In the genomic region with DNA sequence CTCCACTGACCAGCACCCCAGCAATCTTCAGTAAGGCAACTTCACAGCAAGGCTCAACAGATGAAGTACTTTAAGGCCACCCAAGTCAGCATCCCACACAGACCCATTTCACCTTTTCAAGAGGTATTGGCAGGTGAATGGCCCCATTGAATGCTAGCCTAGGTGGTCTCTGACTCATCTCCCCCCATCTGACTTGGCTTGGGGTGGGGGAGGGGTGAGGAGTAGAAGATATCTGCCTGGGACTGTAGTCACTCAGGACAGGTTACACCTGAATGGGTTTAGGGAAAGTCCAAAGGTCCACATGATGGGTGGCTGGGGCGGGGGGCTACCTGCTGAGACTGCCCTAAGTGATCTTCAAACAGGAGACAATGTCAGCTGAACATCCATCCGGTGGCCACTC, we compare ENCODE assay signal across 26 mouse cellular contexts.
"Had no signal": no experiment of that assay in that cellular context is flagged by ENCODE, and none has a peak within 500 bp of the region (broad histone marks: within the 10 kb centered on the region; RNA-seq: fewer than 3 reads in every experiment).

No protein-coding gene starts in this region.

- H3K4me1 ChIP-seq: limb, embryonic 15.5 days; liver, embryonic 12.5 days; liver, embryonic 15.5 days; lung, embryonic 15.5 days; megakaryocyte, embryonic 14.5 days; midbrain, embryonic 15.5 days had no signal

- H3K9me3 ChIP-seq: limb, embryonic 15.5 days; liver, embryonic 12.5 days; liver, embryonic 13.5 days; liver, embryonic 15.5 days; lung, embryonic 15.5 days; neural tube, embryonic 12.5 days; neural tube, embryonic 13.5 days had no signal

- H3K36me3 ChIP-seq: limb, embryonic 12.5 days; limb, embryonic 13.5 days; limb, embryonic 15.5 days; liver, embryonic 12.5 days; liver, embryonic 13.5 days; liver, embryonic 15.5 days; lung, embryonic 15.5 days; midbrain, embryonic 10.5 days; midbrain, embryonic 12.5 days; midbrain, embryonic 13.5 days; midbrain, embryonic 15.5 days; neural tube, embryonic 12.5 days; neural tube, embryonic 13.5 days had no signal

- H3K4me3 ChIP-seq: limb, embryonic 12.5 days; limb, embryonic 13.5 days; limb, embryonic 15.5 days; liver, embryonic 12.5 days; liver, embryonic 13.5 days; liver, embryonic 15.5 days; lung, embryonic 15.5 days; megakaryocyte, embryonic 14.5 days; midbrain, embryonic 10.5 days; midbrain, embryonic 12.5 days; midbrain, embryonic 13.5 days; midbrain, embryonic 15.5 days; myocyte; neural tube, embryonic 12.5 days; neural tube, embryonic 13.5 days had no signal

- H3K27ac ChIP-seq: limb, embryonic 12.5 days; limb, embryonic 13.5 days; limb, embryonic 15.5 days; liver, embryonic 12.5 days; liver, embryonic 13.5 days; liver, embryonic 14.5 days; liver, embryonic 15.5 days; lung, embryonic 15.5 days; macrophage; midbrain, embryonic 10.5 days; midbrain, embryonic 12.5 days; midbrain, embryonic 13.5 days; midbrain, embryonic 15.5 days; neural tube, embryonic 12.5 days; neural tube, embryonic 13.5 days had no signal

- H3K27me3 ChIP-seq: limb, embryonic 15.5 days; midbrain, embryonic 15.5 days had no signal

- H3K9ac ChIP-seq: limb, embryonic 12.5 days; limb, embryonic 13.5 days; limb, embryonic 15.5 days; liver, embryonic 12.5 days; liver, embryonic 13.5 days; liver, embryonic 14.5 days; liver, embryonic 15.5 days; liver, postnatal 0 days; lung, embryonic 14.5 days; lung, embryonic 15.5 days; midbrain, embryonic 12.5 days; midbrain, embryonic 13.5 days; midbrain, embryonic 15.5 days; neural tube, embryonic 12.5 days; neural tube, embryonic 13.5 days had no signal

- DNase-seq: left cerebral cortex, postnatal 4 days; liver; liver, embryonic 13.5 days; liver, postnatal 0 days; lung, adult 18-20 months; lung, adult 2 months; lung, embryonic 14.5 days; lung, postnatal 14 days; lung, postnatal 36 days; midbrain, embryonic 14.5 days had no signal
